Mouse (Mus musculus) hindbrain, embryonic 16.5 days (tissue): Measurements from ENCODE around the gene Ttc21a. TPM values are rescaled to one million over a fixed set of nuclear protein-coding genes. Genes with fewer than 3 reads are reported as not detected.
A peak's percentile ranks its signal among the peaks of the same experiment; 100 is the strongest.

Experiments used
- ATAC-seq: fragments of 200-750 bp; cut with Nextera tagmentation; 2 replicates; pipeline ENCODE4 v1.8.0; 2017; ENCODE audit warnings: moderate TSS enrichment, moderate library complexity
- H3K27ac ChIP-seq: fragments of 300-500 bp; sonication (generic); 2 replicates; pipeline ENCODE4 v1.5.1; 2014; ENCODE audit warnings: low read depth, mild to moderate bottlenecking, control low read depth, low read length, moderate library complexity
- H3K27me3 ChIP-seq: fragments of 300-500 bp; sonication (generic); replicated peaks from 2 replicates; pipeline ENCODE4 v1.6.1; 2014; ENCODE audit warnings: low read length; ENCODE audit not compliant: control insufficient read depth, insufficient read depth
- H3K36me3 ChIP-seq: fragments of 300-500 bp; sonication (generic); 2 replicates; pipeline ENCODE4 v1.6.1; 2014; ENCODE audit warnings: mild to moderate bottlenecking, low read length, moderate library complexity, mixed read lengths; ENCODE audit not compliant: control insufficient read depth, insufficient read depth
- H3K4me1 ChIP-seq: fragments of 300-500 bp; sonication (generic); 2 replicates; pipeline ENCODE4 v1.6.1; 2014; ENCODE audit warnings: low read depth, low read length; ENCODE audit not compliant: control insufficient read depth, insufficient read depth
- H3K4me2 ChIP-seq: fragments of 300-500 bp; sonication (generic); 2 replicates; pipeline ENCODE4 v1.6.1; 2014; ENCODE audit warnings: mild to moderate bottlenecking, low read length, control low read depth, moderate library complexity
- H3K4me3 ChIP-seq: fragments of 300-500 bp; sonication (generic); 2 replicates; pipeline ENCODE4 v1.5.1; 2014; ENCODE audit warnings: mild to moderate bottlenecking, low read length, control low read depth, moderate library complexity
- H3K9ac ChIP-seq: fragments of 300-500 bp; sonication (generic); 2 replicates; pipeline ENCODE4 v1.6.1; 2014; ENCODE audit warnings: low read depth, mild to moderate bottlenecking, control low read depth, low read length, moderate library complexity
- H3K9me3 ChIP-seq: fragments of 300-500 bp; sonication (generic); 2 replicates; pipeline ENCODE4 v1.6.1; 2014; ENCODE audit warnings: mild to moderate bottlenecking, low read length, moderate library complexity; ENCODE audit not compliant: control insufficient read depth
- WGBS: fragments of 180-500 bp; shearing (Covaris S2); extraction: QIAGEN DNeasy Blood & Tissue Kit; methylation state at CpG from one replicate; pipeline ENCODE4 v1.1.7; 2014; 5-methylcytosine and 5-hydroxymethylcytosine counted together
- polyA plus RNA-seq: library from polyadenylated mRNA; unstranded; fragments of >200 nt; fragmentation: Nextera tagmentation; extraction: Ambion mirVana; gene quantifications from 2 replicates; pipeline ENCODE4 v1.2.1, GENCODE M21; 2015

Gene Ttc21a
- polyA plus RNA-seq, 1 experiment from 2014 or later: 1.1 TPM

- Histone ChIP-seq H3K36me3 (no peaks in the 10 kb centered on the region), H3K27me3 (no peaks in the 10 kb centered on the region), H3K9me3 (no peaks in the 10 kb centered on the region), H3K4me1 (peaks cover 11% of the 10 kb centered on the region), H3K4me2 (no peak overlapping the region), H3K4me3 (no peak overlapping the region), H3K9ac (no peak overlapping the region), H3K27ac (peak overlapping the region; percentile 26; the same call in 1 of the 2 replicates)
- ATAC-seq: peak; percentile 31; the same call in 1 of the 2 replicates
- WGBS: 35% methylated on average over 6 of the region's 6 CpGs
Observed at GRCm38 (mm10) chr9:119970221-119970620, 32.8 kb downstream of the Ttc21a start.

DNA sequence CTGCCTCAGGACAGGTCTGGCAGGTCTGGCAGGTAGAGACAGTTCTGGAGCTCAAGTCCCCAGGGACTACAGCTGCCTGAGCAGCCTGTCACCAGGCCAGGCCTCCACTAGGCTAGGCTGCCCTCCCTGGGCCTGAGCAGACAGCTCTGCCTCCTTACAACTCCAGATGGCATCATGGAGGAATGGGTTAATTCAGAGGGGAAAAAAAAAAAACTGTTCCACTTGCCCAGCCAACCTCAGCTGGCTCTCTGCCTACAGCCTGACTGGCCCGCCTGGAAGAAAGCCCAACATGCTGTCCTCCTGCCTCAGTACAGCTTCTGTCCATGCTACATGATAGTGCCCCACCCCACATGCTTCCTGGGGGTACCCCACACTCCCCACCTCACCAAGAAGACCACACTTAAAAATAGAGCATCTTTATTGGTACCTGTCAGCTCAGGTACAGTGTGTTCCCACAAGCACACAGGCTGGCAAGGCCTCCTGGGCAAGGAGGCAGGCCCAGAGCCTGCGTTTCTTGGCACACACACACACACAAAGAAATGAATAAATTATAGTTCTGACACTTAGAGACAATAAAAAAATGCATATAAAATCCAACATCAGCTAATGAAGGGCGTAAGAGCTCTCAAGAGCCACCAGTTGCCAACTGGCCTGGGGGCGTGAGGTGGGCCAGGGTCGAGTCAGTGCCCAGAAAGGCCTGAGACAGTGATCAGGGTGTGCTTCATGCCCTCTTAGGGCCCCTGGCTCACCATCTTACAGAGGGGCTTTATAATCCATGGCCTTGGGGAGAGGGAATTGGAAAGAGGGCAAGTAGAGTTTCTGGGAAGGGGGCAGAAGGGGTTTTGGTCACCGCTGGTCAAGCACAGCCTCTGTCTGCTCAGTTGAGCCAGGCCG lies 33.6 kb downstream of the Ttc21a start:
- Histone ChIP-seq H3K27ac (peak overlapping the region; percentile 55), H3K4me1 (peaks cover 11% of the 10 kb centered on the region), H3K27me3 (no peaks in the 10 kb centered on the region), H3K4me2 (no peak overlapping the region), H3K4me3 (no peak overlapping the region), H3K9me3 (no peaks in the 10 kb centered on the region), H3K9ac (no peak overlapping the region), H3K36me3 (no peaks in the 10 kb centered on the region)
- 66% methylated on average over 7 of the region's 7 CpGs for WGBS
- ATAC-seq: peak; percentile 70

- H3K9me3 ChIP-seq: no peaks in the 10 kb centered on the region
- no peak for ATAC-seq
- H3K27ac ChIP-seq: no peak overlapping the region; the same call in 1 of the 2 replicates
- H3K4me3 ChIP-seq: no peak overlapping the region
- 83% methylated on average over 10 of the region's 10 CpGs for WGBS
- peaks cover 13% of the 10 kb centered on the region for H3K4me1 ChIP-seq
- no peak overlapping the region for H3K4me2 ChIP-seq
- no peaks in the 10 kb centered on the region for H3K27me3 ChIP-seq
- no peak overlapping the region for H3K9ac ChIP-seq
- H3K36me3 ChIP-seq: no peaks in the 10 kb centered on the region
Observed at GRCm38 (mm10) chr9:119972166-119972565, 34.8 kb downstream of the Ttc21a start.

DNA sequence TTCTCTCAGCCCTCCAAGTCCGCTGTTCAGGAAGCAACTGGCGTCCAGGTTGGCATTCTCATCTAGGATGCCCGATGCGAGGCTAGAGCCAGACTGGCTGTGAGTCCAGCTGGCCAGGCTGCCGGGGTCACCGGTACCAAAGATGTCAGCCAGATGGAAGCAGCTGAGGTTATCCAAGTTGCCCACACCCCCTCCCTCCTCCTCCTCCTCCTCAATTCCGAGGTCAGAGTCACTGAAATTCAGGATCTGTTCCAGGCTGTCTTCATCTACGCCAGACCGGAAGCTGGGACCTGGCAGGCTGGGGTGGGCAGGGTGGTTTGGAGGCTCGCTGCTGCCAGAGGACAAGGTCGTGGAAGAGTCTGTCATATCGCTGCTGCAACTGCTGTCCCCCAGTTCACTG lies 35.2 kb downstream of the Ttc21a start:
- Histone ChIP-seq H3K9ac (no peak overlapping the region), H3K4me1 (peaks cover 16% of the 10 kb centered on the region), H3K27me3 (no peaks in the 10 kb centered on the region), H3K4me2 (no peak overlapping the region), H3K9me3 (no peaks in the 10 kb centered on the region), H3K4me3 (no peak overlapping the region), H3K27ac (no peak overlapping the region; the same call in 1 of the 2 replicates), H3K36me3 (no peaks in the 10 kb centered on the region)
- ATAC-seq: no peak
- 72% methylated on average over 12 of the region's 12 CpGs for WGBS

GRCm38 (mm10) chr9:119973281-119973680 lies 35.9 kb downstream of the Ttc21a start:
- Histone ChIP-seq H3K4me1 (peaks cover 17% of the 10 kb centered on the region), H3K27ac (no peak overlapping the region), H3K4me2 (no peak overlapping the region), H3K27me3 (no peaks in the 10 kb centered on the region), H3K36me3 (no peaks in the 10 kb centered on the region), H3K4me3 (no peak overlapping the region), H3K9ac (no peak overlapping the region), H3K9me3 (no peaks in the 10 kb centered on the region)
- no peak for ATAC-seq
- WGBS: 90% methylated on average over 23 of the region's 23 CpGs

- Histone ChIP-seq H3K4me3 (no peak overlapping the region), H3K27me3 (no peaks in the 10 kb centered on the region), H3K4me2 (no peak overlapping the region), H3K4me1 (peaks cover 17% of the 10 kb centered on the region), H3K9ac (no peak overlapping the region), H3K27ac (no peak overlapping the region), H3K36me3 (no peaks in the 10 kb centered on the region), H3K9me3 (no peaks in the 10 kb centered on the region)
- ATAC-seq: no peak
- 91% methylated on average over 27 of the region's 27 CpGs for whole genome bisulfite sequencing
Observed at GRCm38 (mm10) chr9:119973869-119974520, 36.6 kb downstream of the Ttc21a start.

- Histone ChIP-seq H3K4me3 (no peak overlapping the region), H3K4me1 (peaks cover 17% of the 10 kb centered on the region), H3K4me2 (no peak overlapping the region), H3K27ac (no peak overlapping the region), H3K9ac (no peak overlapping the region), H3K36me3 (no peaks in the 10 kb centered on the region), H3K9me3 (no peaks in the 10 kb centered on the region), H3K27me3 (no peaks in the 10 kb centered on the region)
- 76% methylated on average over 5 of the region's 5 CpGs for WGBS
- ATAC-seq: no peak
Observed at GRCm38 (mm10) chr9:119974609-119975008, 37.2 kb downstream of the Ttc21a start.

GRCm38 (mm10) chr9:119975286-119975685 lies 37.9 kb downstream of the Ttc21a start:
- H3K4me3 ChIP-seq: no peak overlapping the region
- no peak for ATAC-seq
- WGBS: 96% methylated on average over 4 of the region's 4 CpGs
- H3K36me3 ChIP-seq: no peaks in the 10 kb centered on the region
- H3K27me3 ChIP-seq: no peaks in the 10 kb centered on the region
- H3K4me2 ChIP-seq: no peak overlapping the region
- no peak overlapping the region for H3K9ac ChIP-seq
- peaks cover 16% of the 10 kb centered on the region for H3K4me1 ChIP-seq
- H3K27ac ChIP-seq: no peak overlapping the region
- H3K9me3 ChIP-seq: no peaks in the 10 kb centered on the region
